Mouse (Mus musculus): ENCODE results near the gene Thsd4.

GRCm38 (mm10) chr9:60106106-60106505, 415.7 kb downstream of the Thsd4 start:
- no peak for TF ChIP-seq CTCF (IDR thresholded peaks at IDR 0.05; ENCODE audit: control insufficient read depth, insufficient read depth, insufficient read length)
- TF ChIP-seq USF1 (IDR thresholded peaks at IDR 0.05; ENCODE audit: low read depth) = no peak
- TF ChIP-seq MAX (IDR thresholded peaks at IDR 0.05) = no peak
- no peak for TF ChIP-seq MYOD1 (IDR thresholded peaks at IDR 0.05; ENCODE audit: control insufficient read depth, insufficient read length, low read depth)
- TF ChIP-seq CEBPB (IDR thresholded peaks at IDR 0.05; ENCODE audit: low read depth) = no peak
- no peak for TF ChIP-seq MYOG (IDR thresholded peaks at IDR 0.05; ENCODE audit: control insufficient read depth, extremely low read depth, insufficient read length)
- TF ChIP-seq FOSL1 (IDR thresholded peaks at IDR 0.05; ENCODE audit: insufficient read depth, low read length, poor library complexity, severe bottlenecking) = no peak
